Mouse (Mus musculus) kidney, adult 2 months (tissue): Measurements from ENCODE around the gene Poc5.

ENCODE experiments used
- CTCF ChIP-seq: fragments of 200-500 bp; conservative IDR thresholded peaks from 2 replicates; pipeline ENCODE4 v1.5.1; 2011; ENCODE audit warnings: low read depth, mild to moderate bottlenecking, control low read depth, low read length, moderate library complexity, mixed read lengths; ENCODE audit not compliant: insufficient read depth, insufficient read length
- POLR2A ChIP-seq: fragments of 200-500 bp; IDR thresholded peaks from one replicate; pipeline ENCODE4 v1.6.1; 2011; ENCODE audit warnings: low read depth, low read length, control low read depth

GRCm38 (mm10) chr13:96416380-96416779 lies 28.3 kb downstream of the Poc5 start:
- TF ChIP-seq CTCF: no peak
- no peak for TF ChIP-seq POLR2A
